Mouse (Mus musculus) kidney, postnatal 36 days (tissue): Measurements from ENCODE around the gene Dchs1.

Experiments
- DNase-seq, 2 experiments: peaks; one replicate each; pipeline ENCODE4 v3.0.0; 2021 to 2022; ENCODE audit warnings: mixed read lengths in 2 of 2

The Dchs1 gene

DNA sequence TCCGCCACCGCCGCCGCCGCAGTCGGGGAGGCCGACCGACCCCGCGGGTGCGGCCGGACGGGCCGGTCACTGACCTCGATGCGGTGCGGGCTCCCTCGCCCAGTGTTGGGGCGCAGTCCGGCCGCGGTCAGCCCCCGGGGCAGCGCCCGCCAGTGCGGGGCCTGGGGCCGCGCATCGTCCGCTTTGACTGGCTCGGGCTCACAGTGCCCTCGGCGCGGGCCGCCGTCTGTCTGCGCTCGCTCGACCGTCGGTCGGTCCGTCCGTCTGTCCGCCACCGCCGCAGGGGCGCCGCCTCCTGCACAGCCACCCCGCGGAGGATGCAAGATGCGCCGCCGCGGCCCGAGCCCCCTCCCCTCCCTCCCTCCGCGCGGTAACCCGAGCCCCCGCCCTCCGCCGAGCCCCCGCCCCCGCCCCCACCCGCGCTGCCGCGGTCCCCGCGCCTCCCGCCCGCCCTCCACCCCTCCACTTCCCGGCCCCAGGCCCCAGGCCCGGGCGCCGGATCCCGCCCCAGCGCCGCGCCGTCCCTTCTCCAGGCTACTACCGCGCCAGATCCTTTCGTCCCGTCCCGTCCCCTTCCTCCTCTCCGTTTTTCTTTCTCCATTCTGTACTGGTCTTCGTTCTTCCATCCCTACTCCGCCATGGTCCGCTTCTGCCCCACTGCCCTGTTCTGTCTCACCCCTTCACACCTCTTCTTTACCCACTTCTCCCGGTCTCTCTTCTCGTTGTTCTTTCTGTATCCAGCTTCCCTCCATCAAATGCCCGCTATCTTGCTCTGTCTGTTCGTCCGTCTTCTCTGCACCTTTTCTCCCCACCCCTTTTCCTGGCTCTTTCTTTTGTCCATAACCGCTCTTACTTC, at the start of gene Dchs1:
Dchs1 (minus strand) TSS at position 370 of the 856 bp plus-strand sequence.
- DNase-seq, result peak in 1 of 2 experiments; percentile 55

DNA sequence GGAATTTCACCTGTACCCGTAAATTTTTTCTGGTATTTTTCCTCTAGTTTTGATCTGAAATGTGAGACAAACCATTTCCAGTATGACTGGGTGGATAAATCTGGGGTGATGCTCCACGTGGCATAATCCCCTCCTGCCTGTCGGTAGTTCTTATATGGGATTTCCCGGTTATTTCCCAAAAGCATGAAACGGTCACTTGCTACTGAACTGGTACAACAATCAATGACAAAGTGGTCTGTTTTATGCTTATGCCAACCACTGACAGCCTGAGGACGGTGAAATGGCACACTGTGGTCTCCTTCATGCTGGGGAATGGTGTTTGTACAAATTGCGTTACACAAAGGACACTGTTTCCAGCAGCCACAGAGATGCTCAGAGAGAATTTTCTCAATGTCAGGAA, 36.8 kb upstream of the Dchs1 start:
- DNase-seq, result no peak

DNA sequence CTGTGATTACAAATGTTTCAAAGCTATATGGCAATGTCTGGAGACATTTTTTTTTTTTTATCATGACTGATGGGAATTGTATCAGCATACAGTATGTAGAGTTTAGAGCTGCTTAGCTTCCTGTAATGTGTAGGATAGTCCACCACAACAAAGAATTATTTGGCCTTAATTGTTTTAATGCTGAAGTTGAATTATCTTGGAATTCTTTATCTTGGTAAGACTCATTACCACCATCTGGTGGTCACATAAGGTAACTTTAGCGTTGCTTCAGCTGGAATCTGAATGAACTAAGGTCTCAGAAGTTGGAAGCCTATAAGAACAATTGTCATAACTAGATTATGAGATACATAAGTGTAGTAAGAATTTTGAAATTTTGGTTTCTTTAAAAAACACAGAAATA, 31.0 kb upstream of the Dchs1 start:
- DNase-seq, result peak in 1 of 2 experiments; percentile 23

DNA sequence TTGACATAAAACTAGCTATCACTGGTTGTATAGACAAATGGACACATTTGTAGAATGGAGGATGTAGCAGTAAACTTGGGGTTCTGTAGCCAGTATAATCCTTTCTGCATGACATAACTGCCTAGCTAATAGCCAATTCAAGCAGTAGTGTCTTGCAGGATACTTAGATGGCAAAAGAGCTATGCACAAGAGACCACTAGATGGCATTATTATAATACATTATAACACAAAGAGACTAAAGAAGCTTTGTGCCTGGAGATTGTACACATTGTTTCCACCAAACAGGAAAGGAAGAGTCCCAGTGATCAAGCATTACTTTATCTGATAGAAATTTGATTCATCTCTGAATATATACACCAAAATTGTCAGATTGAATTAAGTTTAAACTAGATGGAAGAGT, 29.3 kb upstream of the Dchs1 start:
- DNase-seq, result no peak

DNA sequence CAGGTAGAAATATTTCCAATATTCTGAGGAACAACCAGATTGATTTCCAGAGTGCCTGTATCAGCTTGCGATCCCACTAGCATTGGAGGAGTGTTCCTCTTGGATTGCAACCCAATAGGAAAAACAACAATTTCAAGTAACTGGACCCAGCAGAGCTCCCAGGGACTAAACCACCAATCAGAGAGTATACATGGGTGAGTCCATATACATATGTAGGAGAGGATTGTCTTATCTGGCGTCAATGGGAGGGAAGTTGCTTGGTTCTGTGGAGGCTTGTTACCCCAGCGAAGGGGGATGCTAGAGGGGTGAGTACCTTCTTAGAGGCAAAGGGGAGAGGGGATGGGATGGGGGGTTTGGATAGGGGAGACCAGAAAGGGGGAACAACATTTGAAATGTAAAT, 25.9 kb upstream of the Dchs1 start:
- no peak for DNase-seq

DNA sequence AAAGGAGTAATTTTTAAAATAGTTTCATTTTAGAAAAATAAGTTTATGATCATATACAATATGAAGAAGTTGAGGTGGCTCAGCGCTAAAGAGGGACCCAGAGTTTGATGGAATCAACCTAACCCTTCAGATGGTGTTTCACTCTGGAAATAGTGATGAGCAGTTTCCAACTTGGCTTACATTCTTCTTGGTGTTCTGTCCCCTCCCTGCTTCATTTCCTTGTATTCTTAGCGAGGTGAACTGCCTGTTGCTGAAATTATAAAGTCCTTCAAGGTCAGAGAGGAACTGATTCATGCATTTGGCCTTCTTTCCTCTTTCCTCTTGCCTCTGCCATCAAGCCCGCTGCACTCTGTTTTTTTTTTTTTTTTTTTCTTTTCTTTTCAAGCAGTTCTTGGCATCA, 25.1 kb upstream of the Dchs1 start:
- peak in 1 of 2 experiments; percentile 20 for DNase-seq

DNA sequence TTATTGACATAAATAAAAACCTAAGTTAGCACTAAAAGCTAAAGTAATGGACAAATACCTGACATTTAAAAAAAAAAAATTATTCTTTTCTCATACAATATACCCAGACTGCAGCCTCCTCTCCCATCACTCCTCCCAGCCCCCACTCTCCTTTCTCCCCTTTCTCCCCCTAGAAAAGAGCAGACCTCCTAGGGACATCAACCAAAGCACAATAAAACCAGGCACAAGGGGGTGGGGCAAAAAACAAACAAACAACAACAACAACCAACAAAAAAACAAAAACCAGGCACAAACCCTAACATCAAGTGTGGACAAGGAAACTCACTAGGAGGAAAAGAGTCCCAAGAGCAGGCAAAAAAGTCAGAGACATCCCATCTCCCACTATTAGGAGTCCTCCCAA, 24.1 kb upstream of the Dchs1 start:
- no peak for DNase-seq

DNA sequence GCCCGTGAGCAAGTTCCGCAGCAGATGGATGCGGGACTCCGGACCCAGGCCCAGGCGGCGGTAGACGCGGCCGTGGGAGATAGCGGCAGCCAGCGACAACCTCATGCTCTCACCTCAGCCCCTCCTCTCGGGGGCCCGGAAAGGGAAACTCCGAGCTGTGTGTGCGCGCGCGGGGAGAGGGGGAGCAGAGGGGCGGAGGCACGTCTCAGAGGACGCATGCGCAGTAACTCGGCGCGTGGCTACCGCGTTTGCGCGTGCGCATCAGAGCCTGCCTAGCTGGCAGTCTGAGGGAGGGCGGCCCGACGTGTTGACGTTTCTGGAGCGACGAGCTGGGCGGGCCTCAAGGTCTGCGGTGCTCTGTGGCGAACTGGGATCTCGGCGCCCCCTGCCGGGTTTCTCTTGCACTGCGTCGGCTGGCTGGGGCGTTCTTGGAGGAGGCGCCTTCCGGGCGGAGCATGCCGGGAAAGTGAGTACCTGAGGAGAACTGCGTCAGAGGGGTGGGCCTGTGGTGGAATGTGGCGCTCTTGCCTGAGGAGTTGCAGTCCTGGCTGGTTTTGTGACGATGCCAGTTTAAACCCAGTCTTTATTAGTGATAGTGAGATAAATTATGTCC, 23.5 kb upstream of the Dchs1 start, which contains the start of gene Mrpl17:
Mrpl17 (minus strand) TSS at position 223 of the 613 bp plus-strand sequence.
- DNase-seq, result peak; percentile 99 to 100

DNA sequence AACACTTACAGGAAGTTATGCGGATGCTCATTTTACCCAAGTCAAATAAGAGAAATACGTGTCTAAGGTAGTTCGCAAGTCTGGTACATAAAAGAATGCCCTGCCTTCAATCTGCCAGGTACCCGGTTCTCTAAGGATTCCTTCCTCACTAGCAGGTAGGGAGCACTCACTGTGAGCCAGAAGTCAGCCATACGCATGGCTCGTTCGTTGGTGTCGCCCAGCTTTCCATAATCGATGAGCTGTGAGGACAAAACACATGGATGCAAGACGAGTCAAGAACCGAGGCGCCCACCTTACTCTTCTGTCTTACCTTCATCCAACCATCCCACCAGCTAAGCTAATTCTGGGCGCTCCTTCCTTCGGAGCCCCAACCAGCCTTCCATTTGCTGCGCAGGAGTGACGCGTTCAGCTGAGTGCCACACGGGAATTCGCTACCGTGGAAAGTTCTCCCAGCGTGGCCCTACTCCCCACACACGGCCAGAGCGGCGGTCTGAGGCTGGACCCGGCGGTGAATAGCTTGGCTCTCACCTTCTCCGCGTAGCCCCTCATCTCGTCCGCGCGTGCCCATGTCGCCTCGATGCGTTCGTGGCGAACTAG, 22.9 kb upstream of the Dchs1 start:
- DNase-seq, result no peak

DNA sequence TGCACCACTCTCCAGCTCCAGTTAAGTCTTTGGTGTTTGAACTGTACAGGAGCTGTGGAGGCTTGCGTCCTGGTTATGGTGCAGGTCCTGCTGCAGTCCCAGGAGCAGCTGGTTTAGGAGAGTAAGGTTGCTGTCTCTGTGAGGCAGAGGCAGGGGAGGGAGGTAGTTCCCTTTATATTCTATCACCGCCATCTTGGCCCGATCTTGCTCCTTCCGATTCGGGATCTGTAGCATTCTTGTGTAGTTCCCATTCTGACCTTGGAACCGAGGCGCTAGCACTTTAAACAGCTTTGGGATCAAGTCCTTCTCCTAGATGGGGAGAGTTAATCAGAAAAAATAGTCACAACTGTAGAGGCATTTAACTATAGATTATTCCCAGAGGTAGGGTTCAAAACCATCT, 22.4 kb upstream of the Dchs1 start:
- DNase-seq, result no peak

DNA sequence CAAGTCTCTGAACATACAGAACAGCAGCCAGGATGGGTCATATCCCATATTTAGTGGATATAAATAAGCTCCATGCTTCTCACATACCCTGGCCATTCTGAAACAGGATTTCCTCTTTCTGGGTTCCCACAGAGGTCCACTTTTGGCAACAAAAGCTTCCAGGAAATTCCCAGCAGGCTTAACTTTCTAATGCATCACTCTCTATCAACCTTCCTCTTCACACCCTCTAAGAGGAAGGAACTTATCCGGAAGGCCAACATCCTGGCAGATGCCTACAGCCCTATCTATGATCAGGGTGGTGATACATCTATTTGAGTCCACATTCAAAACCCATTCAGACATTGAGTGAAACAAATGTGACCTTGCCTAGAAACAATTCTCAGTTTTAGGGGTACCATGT, 20.9 kb upstream of the Dchs1 start:
- DNase-seq, result peak; percentile 23 to 58

DNA sequence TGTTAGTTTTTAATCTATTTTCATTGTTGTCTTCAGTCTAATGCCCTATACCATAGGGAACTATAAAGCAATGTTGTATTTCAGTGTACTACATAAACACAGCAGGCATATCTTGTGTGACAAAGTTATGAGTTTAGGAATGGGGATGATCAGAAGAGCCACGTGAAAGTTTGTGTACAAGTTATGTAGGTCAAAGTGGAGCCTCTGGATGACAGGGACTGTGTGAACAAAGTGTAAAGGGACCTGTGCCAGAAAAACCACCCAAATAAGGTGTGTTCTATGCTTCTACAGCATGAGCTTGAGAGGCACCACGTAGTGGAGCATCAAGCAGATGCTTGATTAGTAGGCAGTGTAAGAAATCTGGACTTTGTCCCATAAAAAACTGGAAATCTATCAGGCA, 19.3 kb upstream of the Dchs1 start:
- no peak for DNase-seq

DNA sequence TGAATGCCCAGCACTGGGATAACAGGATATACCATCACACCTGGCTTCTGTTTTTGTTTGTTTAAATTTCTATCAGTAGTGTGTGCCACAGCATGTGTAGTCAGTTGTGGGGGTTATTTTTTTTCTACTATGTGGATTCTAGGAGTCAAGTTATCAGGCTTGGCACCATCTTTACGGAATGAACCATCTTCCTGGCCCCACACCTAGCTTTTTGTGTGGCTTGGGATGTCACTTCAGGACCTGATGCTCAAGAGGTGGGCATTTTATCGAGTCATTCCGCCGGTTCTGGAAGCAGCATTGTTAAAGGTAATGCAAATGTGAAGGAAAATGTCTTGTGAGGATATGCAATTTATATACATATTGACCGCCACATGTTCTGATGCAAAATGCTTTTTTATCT, 18.7 kb upstream of the Dchs1 start:
- DNase-seq, result no peak

DNA sequence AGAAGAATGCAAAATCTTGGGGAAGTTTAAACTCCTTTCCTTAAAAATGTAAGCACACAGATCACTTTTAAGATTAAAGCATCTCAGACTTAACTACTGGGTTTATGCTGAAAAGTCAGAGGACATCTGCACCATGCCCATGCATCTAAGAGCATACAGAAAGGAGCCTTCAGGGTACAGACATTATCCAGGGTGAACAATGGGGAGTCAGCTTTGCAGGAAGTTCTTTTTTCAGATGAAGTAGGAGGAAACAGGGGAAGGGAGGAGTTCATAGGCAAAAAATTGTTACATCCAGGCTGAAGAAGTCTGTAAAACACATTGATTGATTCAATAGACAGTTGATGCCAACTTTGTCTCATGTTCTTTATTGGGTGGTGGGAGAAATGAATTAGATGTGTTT, 16.0 kb upstream of the Dchs1 start:
- no peak for DNase-seq

DNA sequence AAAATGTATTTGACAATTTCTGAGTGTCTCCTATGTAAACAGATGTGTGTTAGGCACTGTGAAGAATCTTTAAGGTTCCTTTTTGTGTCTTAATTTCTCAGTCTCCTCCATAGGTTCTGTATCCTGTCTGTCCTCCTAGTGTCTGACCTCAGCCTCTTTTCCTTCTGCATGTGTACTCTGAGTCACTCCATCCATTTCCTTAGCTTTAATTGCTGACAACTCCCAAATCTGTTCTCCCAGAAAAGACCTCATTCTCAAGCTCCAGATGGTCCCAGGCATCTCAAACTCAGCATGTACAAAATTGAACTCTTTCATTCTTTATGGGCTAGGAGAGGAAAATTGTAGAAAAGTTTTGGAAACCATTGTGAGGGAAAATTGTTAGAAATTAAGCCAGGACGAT, 15.3 kb upstream of the Dchs1 start:
- DNase-seq, result no peak

DNA sequence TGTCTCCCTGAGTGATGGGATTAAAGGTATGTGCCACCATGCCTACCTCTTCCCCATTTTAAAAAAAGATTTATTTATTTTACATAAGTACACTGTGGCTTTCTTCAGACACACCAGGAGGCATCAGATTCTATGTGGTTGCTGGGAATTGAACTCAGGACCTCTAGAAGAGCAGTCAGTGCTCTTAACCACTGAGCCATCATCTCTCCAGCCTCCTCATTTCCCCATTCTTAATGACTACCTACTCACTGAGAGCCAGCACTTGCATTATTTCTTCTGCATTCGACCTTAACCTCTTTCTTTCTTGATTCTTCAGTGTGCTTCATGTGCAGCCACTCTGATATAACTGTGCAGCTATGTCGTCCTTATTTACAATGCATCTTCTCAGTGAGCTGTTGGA, 14.9 kb upstream of the Dchs1 start:
- no peak for DNase-seq

DNA sequence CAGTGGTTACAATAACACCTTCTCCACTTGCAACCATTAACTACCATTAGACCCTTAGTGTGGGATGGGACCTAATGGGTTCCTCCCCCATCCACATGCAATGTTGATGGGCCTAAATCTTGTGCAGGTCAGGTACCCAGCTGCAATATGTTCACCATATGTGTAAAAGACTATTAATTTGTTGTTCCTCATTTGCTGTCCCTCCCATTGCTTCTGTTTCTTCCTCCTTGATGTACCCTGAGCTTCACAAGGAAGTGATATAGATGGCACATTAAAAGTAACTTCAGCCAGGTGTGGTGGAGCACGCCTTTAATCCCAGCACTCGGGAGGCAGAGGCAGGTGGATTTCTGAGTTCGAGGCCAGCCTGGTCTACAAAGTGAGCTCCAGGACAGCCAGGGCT, 9.5 kb upstream of the Dchs1 start:
- DNase-seq, result no peak

DNA sequence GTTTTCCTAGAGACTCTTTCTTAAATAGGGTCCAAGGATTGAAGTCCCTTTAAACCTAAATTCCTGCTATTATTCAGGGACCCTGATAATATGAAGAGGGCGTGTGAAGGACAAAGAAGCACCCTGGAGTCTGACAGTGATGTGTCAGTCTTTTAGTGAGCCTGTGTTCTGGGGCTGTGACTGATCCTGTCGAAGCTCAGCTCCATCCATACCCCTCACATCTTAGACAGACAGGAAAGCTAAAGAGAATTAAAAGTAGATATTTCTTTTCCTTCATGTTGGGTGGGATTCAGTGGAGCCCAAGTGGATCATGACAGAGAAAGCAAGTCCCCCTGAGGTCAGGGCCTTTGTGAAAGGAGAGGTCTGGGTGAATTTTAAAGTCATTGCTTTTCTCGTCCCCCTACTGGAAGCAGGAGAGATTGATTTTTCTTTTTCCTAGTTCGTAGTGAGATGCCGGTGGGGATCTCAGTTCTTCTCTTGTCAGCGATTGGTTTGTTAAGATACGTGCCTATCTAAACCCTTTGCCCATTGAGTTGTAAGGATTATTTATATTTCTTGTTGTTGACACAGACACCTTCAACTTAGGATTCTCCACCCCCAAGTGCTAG, 8.4 kb upstream of the Dchs1 start:
- no peak for DNase-seq

DNA sequence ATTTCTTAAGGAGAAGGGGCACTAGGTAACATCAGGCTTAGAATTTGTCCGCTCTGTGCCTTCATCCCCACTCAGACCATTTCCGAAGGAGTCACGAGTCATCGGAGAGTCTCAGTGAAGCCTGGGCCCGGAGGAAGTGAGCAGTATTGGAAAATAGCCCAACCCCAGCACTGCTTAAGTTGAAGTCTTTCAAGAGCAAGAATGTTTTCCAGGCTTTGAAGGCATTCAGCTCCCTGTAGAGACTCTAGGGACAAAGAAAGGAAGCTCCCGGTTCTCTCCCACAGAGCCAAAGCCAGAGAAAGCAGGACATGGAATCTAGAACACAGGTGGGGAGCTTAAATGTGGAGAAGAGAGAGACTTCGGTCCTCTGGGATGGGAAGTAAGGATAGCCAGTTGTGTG, 6.2 kb upstream of the Dchs1 start:
- peak in 1 of 2 experiments; percentile 26 for DNase-seq

DNA sequence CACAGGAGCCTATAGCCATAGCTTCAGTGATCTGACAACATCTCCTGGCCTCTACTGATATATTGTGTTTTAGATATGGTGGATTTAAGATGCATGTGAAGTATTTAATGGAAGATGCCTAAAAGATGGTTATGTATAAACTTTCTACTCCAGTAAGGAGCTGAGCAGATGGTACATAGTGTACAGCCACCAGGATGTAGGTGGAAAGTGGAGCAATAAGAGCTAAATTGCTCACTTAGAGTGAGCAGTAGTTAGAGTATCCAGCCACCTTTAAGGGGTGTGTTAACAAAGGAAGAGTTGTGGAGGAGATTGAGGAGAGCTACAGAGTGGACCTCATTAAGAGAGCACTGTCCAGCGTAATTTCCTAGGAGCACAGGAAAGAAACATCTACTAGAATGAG, 3.7 kb upstream of the Dchs1 start:
- DNase-seq, result no peak

DNA sequence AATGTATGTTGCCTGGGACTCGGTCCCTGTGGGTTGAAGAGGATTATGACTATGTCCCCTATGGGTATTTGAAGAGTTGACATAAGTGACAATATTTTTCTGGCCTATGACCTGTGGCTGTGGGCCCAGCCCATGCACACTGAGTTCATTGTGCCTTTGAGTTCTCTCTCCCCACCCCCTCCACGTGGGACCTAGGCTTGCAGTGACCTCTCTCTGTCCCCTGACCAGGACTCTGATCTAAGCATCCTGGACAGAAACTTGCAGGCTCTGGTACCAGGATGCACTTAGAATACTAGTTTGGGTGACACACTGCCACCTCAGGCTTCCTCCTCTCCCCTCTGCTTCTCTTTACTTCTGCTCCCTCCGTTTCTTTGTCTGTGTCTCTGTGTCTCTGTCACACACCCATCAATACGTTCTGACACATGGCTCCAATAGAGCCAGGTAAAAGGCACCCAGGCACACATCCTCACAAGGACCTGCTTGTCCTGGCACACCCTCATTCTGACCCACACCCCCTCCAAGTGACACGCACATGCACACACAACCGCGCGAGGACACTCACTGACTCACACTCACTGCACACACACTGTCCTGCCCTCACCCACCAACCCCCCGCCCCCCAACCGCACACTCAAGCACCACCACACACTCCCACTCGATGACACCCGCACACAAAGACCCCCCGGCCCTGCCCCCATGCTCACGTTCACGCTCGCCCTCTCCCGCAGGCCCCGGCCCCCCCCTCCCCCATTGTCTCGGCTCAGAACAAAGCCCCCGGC, 759 bp downstream of the Dchs1 start:
- no peak for DNase-seq

DNA sequence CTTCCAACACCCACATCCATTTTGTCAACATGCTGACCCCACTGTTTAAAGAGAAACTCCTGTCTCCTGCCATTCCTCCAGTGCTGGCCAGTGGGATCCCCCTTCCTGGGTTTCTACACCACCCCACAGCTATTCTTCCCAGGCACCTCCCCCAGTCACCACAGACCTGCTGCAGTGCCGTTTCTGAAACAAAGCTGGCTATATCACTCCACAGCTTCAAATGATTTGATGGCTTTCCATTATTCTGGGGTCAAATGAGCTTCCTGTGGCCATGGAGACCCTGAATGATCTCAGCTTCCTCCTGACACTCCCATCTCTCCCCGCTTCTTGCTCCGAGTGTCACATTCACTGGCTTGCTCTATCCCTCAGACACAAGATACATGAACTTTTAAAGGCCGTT, 2.9 kb downstream of the Dchs1 start:
- no peak for DNase-seq

DNA sequence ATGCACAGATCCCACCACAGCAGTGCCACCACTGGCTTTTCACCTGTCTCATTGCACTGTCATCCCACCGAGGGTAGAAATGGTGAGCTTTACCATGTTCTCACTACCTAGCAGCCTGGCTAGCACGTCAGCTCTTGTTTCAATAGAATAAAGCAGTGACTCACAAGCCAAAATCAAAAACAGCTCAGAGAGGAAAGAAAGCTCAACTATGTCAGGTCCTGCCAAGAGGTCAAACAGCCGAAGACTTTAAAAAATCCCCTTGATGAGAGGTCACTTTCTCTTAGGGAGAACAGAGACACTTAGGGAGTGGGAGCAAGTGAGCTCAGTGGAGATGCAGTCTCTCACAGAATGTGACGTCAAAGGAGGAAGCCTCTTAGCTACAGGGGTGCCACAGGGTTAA, 3.6 kb downstream of the Dchs1 start:
- no peak for DNase-seq
